Mouse (Mus musculus): ENCODE results near the gene Il1rap.

The Il1rap gene

DNA sequence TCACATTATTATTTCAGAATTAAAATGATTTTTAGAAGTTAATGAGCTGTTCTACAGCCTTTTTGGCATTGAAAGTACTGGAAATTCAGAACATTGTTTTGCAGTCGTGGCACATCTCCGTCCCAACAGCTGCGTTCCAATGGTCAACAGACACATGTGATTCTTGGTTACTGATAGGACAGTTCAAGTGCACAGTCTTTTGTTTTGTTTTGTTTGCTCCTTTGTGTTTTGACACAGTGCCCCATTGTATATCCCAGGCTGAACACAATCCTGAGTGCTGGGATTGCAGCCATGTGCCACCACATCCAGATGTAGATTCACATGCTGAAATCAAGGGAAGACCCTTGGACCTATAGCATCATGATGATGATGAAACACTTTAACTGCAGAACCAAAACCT is 129.4 kb downstream of the Il1rap start:
- ChIA-PET POLR2A (no interaction called here), CTCF (no interaction called here)

DNA sequence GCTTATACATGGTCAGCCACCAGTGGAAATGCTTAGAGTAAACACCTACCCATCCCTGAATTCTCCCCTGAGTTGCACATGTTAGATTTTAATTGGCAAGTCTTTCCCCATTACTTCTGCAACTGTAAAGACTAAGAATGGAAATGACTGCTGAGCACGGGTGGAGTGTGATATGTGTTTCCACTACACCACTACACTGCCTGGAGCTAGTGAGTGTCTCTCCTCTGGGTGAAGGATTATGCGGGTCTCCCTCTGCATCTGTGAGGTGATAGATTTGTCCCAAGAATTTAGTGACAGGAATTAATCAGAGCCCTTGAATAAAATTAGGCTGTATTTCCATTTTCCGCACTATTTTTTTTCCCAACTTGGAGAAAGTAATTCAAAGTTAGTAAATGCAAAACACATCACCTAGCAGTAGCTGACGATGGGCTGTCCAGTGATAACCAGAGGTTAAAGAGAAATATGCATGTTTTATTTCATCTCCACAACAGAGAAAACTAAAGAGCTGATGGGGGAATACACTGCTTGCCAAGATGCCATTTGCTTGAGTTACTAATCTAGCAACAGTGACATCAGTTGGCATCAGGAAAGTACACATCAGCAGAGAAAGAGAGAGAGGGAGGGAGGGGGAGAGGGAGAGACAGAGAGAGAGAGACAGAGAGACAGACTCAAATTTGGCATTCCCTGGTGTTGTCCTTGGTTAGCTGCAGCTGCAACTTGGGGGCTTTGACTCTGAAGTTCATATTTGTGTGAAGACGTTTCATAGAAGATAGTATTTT is 132.2 kb downstream of the Il1rap start:
- POLR2A ChIA-PET, result no interaction called here
- CTCF ChIA-PET, result no interaction called here

DNA sequence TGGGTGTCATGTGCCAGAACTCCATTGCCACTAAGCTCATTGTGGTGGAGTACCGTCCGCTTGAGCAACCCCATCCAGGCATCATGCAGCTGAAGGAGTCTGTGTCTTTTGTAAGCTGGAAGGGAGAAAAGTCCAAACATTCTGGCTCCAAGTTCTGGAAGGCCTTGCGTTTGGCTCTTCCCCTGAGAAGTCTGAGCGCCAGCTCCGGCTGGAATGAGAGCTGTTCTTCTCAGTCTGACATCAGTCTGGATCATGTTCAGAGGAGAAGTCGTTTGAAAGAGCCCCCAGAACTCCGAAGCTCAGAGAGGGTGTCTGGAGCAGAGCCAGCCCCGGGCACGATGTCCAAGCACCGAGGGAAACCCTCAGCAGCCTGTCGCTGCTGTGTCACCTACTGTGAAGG is 141.0 kb downstream of the Il1rap start:
- ChIA-PET CTCF (interaction anchor here in 1 of 4 experiments (0.6 kb wide), 1 partner anchor 141 kb away, joined by 18 read pairs; no protein-coding TSS in a partner anchor), POLR2A (interaction anchor here in 1 of 4 experiments (0.7 kb wide), 1 partner anchor 207 kb away, joined by 3 read pairs; no protein-coding TSS in a partner anchor)

DNA sequence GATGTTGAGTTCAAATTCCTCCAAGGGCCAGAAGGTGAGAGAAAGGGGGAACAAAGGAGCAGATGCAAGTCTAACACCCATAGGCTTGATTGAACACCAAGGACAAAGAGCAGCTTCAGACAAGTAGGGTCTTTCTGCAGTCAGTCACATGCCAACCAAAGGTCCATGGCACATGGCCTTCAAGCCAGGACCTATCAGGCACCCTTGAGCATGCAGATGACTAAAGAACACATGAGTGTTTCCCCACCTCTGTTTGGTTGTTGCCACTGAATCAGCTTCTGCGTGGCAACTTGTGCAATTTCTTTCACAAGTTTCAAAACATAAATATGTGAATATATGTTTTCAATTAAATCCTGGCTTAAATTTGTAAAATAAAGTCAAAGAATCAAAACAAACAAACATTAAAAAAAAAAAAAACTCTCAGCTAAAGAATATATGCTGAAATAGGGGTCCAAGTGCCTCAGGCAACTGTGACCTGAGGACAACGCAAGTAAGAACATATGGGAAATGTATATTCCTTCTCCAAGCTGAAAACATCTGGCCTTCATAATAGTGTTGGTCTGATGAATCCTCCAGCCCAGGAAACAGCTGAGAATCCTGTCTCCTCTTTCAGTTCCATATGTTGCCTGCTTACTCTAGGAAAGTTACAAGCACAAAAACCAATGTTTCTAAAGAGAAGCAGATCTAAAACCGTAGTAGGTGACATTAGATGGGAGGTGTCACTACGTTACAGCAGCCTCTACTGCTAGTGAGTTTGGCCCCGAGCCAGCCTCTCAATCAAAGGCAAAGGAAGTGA is 142.6 kb downstream of the Il1rap start:
- POLR2A ChIA-PET, result no interaction called here
- CTCF ChIA-PET, result no interaction called here

DNA sequence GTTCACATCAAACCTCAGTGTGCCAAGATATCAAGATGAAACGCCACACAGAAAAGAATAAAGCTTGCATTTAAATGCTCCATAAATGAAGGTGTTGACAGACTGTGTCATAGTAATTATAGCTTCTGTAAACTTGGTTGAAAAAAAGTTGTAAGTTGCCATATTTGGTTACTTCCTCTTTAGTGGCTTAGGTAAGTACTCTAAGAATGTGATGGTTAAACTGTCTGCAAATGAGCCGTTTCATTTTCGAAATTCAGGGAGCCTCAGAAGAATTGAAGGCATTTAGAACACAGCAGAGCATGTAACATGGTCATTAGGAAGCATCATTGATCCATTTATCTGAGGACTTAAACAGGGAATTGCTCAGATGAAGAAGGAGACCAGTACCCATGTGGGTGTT is 146.6 kb downstream of the Il1rap start:
- ChIA-PET CTCF (no interaction called here), POLR2A (no interaction called here)

DNA sequence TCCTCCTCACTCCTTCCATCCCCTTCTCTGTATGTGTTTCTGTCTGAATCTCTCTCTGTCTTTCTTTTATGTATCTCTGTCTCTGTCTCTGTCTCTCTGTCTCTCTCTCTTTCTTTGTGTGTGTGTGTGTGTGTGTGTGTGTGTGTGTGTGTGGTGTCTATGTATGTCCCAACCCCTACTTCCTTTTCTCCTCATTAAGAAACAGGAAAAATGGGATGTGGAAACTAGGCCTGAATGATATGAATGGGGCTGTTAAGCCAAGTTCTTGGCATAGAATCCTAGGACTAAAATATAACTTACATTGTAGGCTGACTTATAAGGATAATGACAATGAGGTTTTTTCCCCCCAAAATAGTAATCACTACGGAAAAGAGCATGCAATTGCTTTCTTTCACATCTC is 149.4 kb downstream of the Il1rap start:
- CTCF ChIA-PET, result no interaction called here
- POLR2A ChIA-PET, result no interaction called here

DNA sequence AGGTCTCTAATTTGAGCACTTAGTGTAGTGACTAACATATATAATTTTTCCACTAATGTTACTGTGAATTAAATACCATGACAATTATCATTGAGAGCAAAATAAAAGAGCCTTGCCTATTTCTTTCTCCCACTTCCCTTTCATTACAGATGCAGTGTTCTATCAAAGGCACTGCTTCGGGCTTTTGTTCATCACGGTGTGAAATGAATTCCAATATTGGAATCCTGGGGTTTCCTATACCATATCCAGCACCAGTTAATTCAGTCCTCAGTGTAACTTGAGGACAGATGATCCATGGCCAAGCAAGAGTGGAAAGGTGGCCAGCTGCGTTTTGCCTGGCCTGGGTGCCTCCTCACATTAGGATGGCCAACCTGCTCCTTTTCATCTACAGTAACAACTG is 151.1 kb downstream of the Il1rap start:
- CTCF ChIA-PET, result no interaction called here
- POLR2A ChIA-PET, result no interaction called here

DNA sequence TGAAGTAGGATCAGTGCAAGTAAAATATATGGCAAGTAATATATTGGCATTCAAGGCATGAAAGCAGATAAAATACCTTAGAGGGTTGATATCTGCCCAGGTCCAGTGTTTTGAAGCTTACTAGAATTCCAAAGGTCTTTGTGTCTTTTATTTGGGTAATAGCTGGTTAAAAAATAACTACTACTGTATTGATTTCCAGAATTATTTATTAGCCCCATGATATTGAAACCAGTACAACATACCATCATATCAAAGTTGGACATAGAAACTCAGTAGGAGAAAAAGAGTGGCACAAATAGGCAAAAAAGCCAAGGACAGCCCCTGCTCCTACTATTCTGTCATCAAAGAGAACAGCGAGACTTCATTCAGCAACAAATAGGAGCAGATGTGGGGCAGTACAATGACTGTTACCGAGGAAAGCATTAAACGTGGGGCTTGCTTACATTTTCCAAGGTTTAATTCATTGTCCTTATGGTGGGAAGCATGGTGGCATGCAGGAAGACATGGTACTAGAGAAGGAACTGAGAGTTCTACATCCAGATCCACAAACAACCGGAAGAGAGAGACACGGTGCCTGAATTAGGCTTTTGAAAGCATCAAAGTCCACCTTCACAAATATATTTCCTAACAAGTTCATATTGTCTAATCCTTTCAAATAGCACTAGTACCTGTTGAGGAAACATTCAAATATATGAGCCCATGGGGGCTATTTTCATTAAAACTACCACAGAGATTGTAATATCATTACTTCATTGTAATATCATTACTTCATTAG is 174.1 kb downstream of the Il1rap start:
- POLR2A ChIA-PET, result interaction anchor here in 1 of 4 experiments (0.6 kb wide), 1 partner anchor 22 kb away, joined by 3 read pairs; no protein-coding TSS in a partner anchor
- CTCF ChIA-PET, result no interaction called here

DNA sequence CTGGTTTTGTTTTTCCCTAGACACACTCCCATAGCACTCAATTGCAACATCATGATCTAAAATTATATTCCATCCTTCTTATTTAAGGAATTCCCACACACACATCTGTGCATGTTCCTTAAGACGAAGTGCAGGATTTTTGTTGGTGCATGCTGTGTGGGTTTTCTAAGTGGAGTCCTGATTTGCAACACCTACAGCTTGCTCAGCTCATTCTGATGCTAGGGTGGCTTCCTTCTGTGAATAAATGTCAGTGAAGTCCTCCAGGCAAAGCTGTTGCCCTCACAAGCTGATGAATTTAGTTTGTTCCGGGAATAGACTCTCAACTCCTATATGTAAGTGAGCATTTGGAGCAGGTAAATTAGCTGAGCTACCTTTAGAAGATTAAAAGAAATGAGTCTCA is 194.5 kb downstream of the Il1rap start:
- ChIA-PET POLR2A (no interaction called here), CTCF (interaction anchor here in 1 of 4 experiments (0.5 kb wide), 1 partner anchor 398 kb away, joined by 4 read pairs; no protein-coding TSS in a partner anchor)

DNA sequence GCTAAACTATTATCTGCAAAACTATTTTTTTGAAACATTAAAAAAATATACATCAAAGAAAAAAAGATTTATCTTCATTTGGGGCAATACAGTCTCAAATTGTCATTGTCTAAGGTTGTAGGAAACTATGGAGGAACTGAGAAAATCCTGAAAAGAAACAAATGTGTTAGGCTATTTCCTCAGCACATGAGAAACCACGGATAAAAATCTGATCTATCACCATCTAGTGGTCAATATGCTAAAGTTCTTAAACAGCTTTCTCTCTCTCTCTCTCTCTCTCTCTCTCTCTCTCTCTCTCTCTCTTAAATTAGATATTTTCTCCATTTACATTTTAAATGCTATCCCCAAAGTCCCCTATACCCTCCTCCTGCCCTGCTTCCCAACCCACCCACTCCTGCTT is 195.6 kb downstream of the Il1rap start:
- ChIA-PET POLR2A (no interaction called here), CTCF (interaction anchor here in 2 of 4 experiments (0.6 kb wide), 3 partner anchors 343 to 1105 kb away, joined by 3 to 5 read pairs (median 3); no protein-coding TSS in a partner anchor)
